Mouse (Mus musculus) CH12.LX (cell line): Measurements from ENCODE around the gene Gm13889. TPM values are rescaled to one million over a fixed set of nuclear protein-coding genes. Genes with fewer than 3 reads are reported as not detected.

Experiments used
- DNase-seq: peaks from one replicate; pipeline ENCODE4 v3.0.0-alpha.2; 2013; ENCODE audit errors: extremely low read depth
- H3K27ac ChIP-seq: 2 replicates; pipeline ENCODE4 v1.5.1; 2012; ENCODE audit warnings: low read depth, mild to moderate bottlenecking, control low read depth, moderate library complexity; ENCODE audit not compliant: insufficient read depth
- H3K27me3 ChIP-seq: replicated peaks from 2 replicates; pipeline ENCODE3; 2012; ENCODE audit warnings: inconsistent platforms
- H3K36me3 ChIP-seq, 2 experiments: replicated peaks in 1 of 2; 2 replicates each; pipeline versions ENCODE3 to v1.6.1; 2012; ENCODE audit warnings: inconsistent platforms in 1 of 2, low read length in 1 of 2, mild to moderate bottlenecking in 1 of 2, mixed read lengths in 1 of 2, moderate library complexity in 1 of 2; ENCODE audit not compliant: control insufficient read depth in 1 of 2, insufficient read depth in 1 of 2
- H3K4me1 ChIP-seq, 2 experiments: 2 replicates each; pipeline ENCODE4 v1.6.1; 2012; ENCODE audit warnings: inconsistent platforms in 1 of 2, moderate library complexity in 1 of 2; ENCODE audit not compliant: insufficient read depth in 2 of 2, control insufficient read depth in 1 of 2
- H3K4me2 ChIP-seq: 2 replicates; pipeline ENCODE4 v1.6.1; 2012; ENCODE audit warnings: low read depth, mild to moderate bottlenecking, control low read depth; ENCODE audit not compliant: poor library complexity, insufficient read depth, severe bottlenecking
- H3K4me3 ChIP-seq, 3 experiments: fragments of 150-350 bp in 1 of 3; sonication (generic) in 1 of 3; replicated peaks in 1 of 3; 2 replicates each; pipeline versions ENCODE3 to v1.5.1; 2011 to 2012; ENCODE audit warnings: low read depth in 2 of 3, low read length in 2 of 3, mild to moderate bottlenecking in 2 of 3, moderate library complexity in 2 of 3, control low read depth in 1 of 3, improper control_type of control experiment in 1 of 3, inconsistent platforms in 1 of 3, mixed read lengths in 1 of 3; ENCODE audit not compliant: poor library complexity in 1 of 3
- H3K79me2 ChIP-seq: replicated peaks from 2 replicates; pipeline ENCODE4 v1.6.1; 2012; ENCODE audit warnings: mild to moderate bottlenecking, moderate library complexity; ENCODE audit not compliant: control insufficient read depth, poor library complexity, insufficient read depth, severe bottlenecking; ENCODE audit errors: extremely low read depth
- H3K9ac ChIP-seq: 2 replicates; pipeline ENCODE4 v1.6.1; 2012; ENCODE audit warnings: low read depth, mild to moderate bottlenecking, control low read depth, moderate library complexity; ENCODE audit not compliant: insufficient read depth
- H3K9me3 ChIP-seq: replicated peaks from 2 replicates; pipeline ENCODE3; 2012; ENCODE audit warnings: low read length, inconsistent platforms, mixed read lengths
- CHD1 ChIP-seq: IDR thresholded peaks from 2 replicates; pipeline ENCODE4 v1.6.1; 2012; ENCODE audit warnings: low read depth, low read length, improper control_type of control experiment, inconsistent platforms
- E2F4 ChIP-seq: IDR thresholded peaks from 2 replicates; pipeline ENCODE4 v1.6.1; 2011; ENCODE audit warnings: low read depth, low read length, improper control_type of control experiment; ENCODE audit not compliant: insufficient replicate concordance
- IRF4 ChIP-seq: IDR thresholded peaks from 2 replicates; pipeline ENCODE4 v1.6.1; 2014; ENCODE audit warnings: low read depth, mild to moderate bottlenecking, inconsistent platforms, low read length, improper control_type of control experiment
- JUN ChIP-seq: IDR thresholded peaks from 2 replicates; pipeline ENCODE4 v1.6.1; 2011; ENCODE audit warnings: low read depth, mild to moderate bottlenecking, low read length, improper control_type of control experiment, moderate library complexity; ENCODE audit not compliant: insufficient read depth
- KAT2A ChIP-seq: IDR thresholded peaks from 2 replicates; pipeline ENCODE4 v1.6.1; 2012; ENCODE audit warnings: low read length, improper control_type of control experiment, inconsistent platforms; ENCODE audit not compliant: insufficient replicate concordance
- MAFK ChIP-seq: IDR thresholded peaks from 2 replicates; pipeline ENCODE4 v1.6.1; 2011; ENCODE audit warnings: low read length, improper control_type of control experiment; ENCODE audit not compliant: insufficient replicate concordance
- MAX ChIP-seq: IDR thresholded peaks from 2 replicates; pipeline ENCODE4 v1.6.1; 2011; ENCODE audit warnings: low read length, improper control_type of control experiment
- MEF2A ChIP-seq: IDR thresholded peaks from 2 replicates; pipeline ENCODE4 v1.6.1; 2014; ENCODE audit warnings: low read depth, mild to moderate bottlenecking, inconsistent platforms, low read length, improper control_type of control experiment, borderline replicate concordance
- MYC ChIP-seq: IDR thresholded peaks from 2 replicates; pipeline ENCODE4 v1.6.1; 2011; ENCODE audit warnings: low read depth, mild to moderate bottlenecking, improper control_type of control experiment, low read length
- NELFE ChIP-seq: IDR thresholded peaks from 2 replicates; pipeline ENCODE4 v1.6.1; 2011; ENCODE audit warnings: low read depth, low read length, improper control_type of control experiment
- NRF1 ChIP-seq: IDR thresholded peaks from 2 replicates; pipeline ENCODE4 v1.6.1; 2014; ENCODE audit warnings: low read depth, mild to moderate bottlenecking, inconsistent platforms, low read length, improper control_type of control experiment, moderate library complexity
- PAX5 ChIP-seq: IDR thresholded peaks from 2 replicates; pipeline ENCODE4 v1.6.1; 2012; ENCODE audit warnings: low read length, inconsistent platforms, mixed read lengths
- POLR2A ChIP-seq: IDR thresholded peaks from 2 replicates; pipeline ENCODE4 v1.6.1; 2011; ENCODE audit warnings: low read depth, mild to moderate bottlenecking, improper control_type of control experiment, low read length
- RAD21 ChIP-seq: IDR thresholded peaks from 2 replicates; pipeline ENCODE4 v1.6.1; 2011; ENCODE audit warnings: low read depth, mild to moderate bottlenecking, low read length, improper control_type of control experiment, moderate library complexity
- RCOR1 ChIP-seq: conservative IDR thresholded peaks from 2 replicates; pipeline ENCODE4 v1.6.1; 2012; ENCODE audit warnings: low read depth, mild to moderate bottlenecking, inconsistent platforms, low read length, improper control_type of control experiment
- SIN3A ChIP-seq: IDR thresholded peaks from 2 replicates; pipeline ENCODE4 v1.6.1; 2012; ENCODE audit warnings: low read length, improper control_type of control experiment, inconsistent platforms
- SMC3 ChIP-seq: IDR thresholded peaks from 2 replicates; pipeline ENCODE4 v1.6.1; 2011; ENCODE audit warnings: low read depth, low read length, improper control_type of control experiment
- TBP ChIP-seq: conservative IDR thresholded peaks from 2 replicates; pipeline ENCODE4 v1.6.1; 2011; ENCODE audit warnings: low read depth, low read length, improper control_type of control experiment
- TCF12 ChIP-seq: IDR thresholded peaks from 2 replicates; pipeline ENCODE4 v1.6.1; 2014; ENCODE audit warnings: low read depth, mild to moderate bottlenecking, inconsistent platforms, low read length, improper control_type of control experiment
- USF1 ChIP-seq: IDR thresholded peaks from 2 replicates; pipeline ENCODE4 v1.6.1; 2014; ENCODE audit warnings: low read depth, mild to moderate bottlenecking, inconsistent platforms, low read length, improper control_type of control experiment
- ZMIZ1 ChIP-seq: IDR thresholded peaks from 2 replicates; pipeline ENCODE4 v1.6.1; 2012; ENCODE audit warnings: low read depth, mild to moderate bottlenecking, inconsistent platforms, low read length, improper control_type of control experiment
- ZNF384 ChIP-seq: IDR thresholded peaks from 2 replicates; pipeline ENCODE4 v1.6.1; 2012; ENCODE audit warnings: low read depth, low read length, improper control_type of control experiment, inconsistent platforms
- dilution Hi-C: fragments of 300-500 bp; cut with MboI; formaldehyde crosslinking; loops from 2 replicates; pipeline ENCODE4 v1.14.3; 2020; ENCODE audit warnings: low sequenced_read_pairs; ENCODE audit not compliant: extremely low pct_unique_long_range_greater_than_20kb, extremely low pct_ligation_motif_present
- in situ Hi-C: fragments of 300-500 bp; cut with MboI; formaldehyde crosslinking; loops from 3 replicates; pipeline ENCODE4 v1.14.3; 2019; ENCODE audit warnings: low sequenced_read_pairs, low pct_ligation_motif_present, low pct_unique_long_range_greater_than_20kb, mixed read lengths
- polyA plus RNA-seq: library from polyadenylated mRNA; unstranded; fragments of >175 nt; gene quantifications from 2 replicates; pipeline ENCODE4 v1.2.1, GENCODE M21; 2012; ENCODE audit warnings: low read depth; ENCODE audit not compliant: insufficient read length
- total RNA-seq, 2 experiments: library from RNA; depleted of rRNA; stranded (reverse); fragments of 300-350 nt in 1 of 2; fragments of >200 nt in 1 of 2; gene quantifications; 2 replicates each; pipeline ENCODE4 v1.2.3; 2012 to 2014

The Gm13889 gene
- total and polyA plus RNA-seq, 3 experiments: not detected

GRCm38 (mm10) chr2:93919093-93919492 is 37.9 kb downstream of the Gm13889 start:
- H3K4me1 ChIP-seq: no peaks in the 10 kb centered on the region
- H3K9ac ChIP-seq: no peak overlapping the region
- in situ Hi-C loops: no loop called here

DNA sequence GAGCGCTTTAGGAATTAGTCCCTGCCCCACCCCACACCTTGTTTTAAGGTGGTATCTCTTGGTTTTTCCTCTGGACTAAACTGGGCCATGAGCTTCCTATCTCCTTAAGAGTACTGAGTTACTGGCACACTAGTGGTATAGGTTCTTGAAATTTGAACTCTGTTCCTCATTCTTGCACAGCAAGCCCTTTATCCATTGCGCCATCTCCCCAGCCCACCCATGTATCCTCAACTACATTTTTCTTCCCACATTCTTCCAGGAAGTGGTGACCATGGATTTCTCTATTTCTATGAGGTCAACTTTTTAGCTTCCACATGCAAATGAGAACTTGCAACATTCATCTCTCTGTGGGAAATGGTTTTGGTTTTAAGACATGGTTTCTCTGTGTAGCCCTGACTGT is 43.4 kb downstream of the Gm13889 start:
- Histone ChIP-seq H3K4me1 (no peaks in the 10 kb centered on the region), H3K27ac (no peak overlapping the region), H3K36me3 (no peaks in the 10 kb centered on the region), H3K79me2 (no peaks in the 10 kb centered on the region), H3K9ac (no peak overlapping the region), H3K27me3 (peaks cover 82% of the 10 kb centered on the region), H3K9me3 (no peaks in the 10 kb centered on the region), H3K4me2 (no peak overlapping the region), H3K4me3 (no peak overlapping the region)
- TF ChIP-seq TBP (no peak), ZNF384 (no peak), MYC (no peak), USF1 (no peak), POLR2A (no peak), SMC3 (no peak)
- no peak for DNase-seq
- in situ Hi-C loops (no loop called here), dilution Hi-C loops (no loop called here)

More at GRCm38 (mm10) chr2:93919093-93919492, 37.9 kb downstream of the Gm13889 start:
- Histone ChIP-seq H3K27me3 (peaks cover 62% of the 10 kb centered on the region), H3K27ac (no peak overlapping the region), H3K4me2 (no peak overlapping the region), H3K79me2 (no peaks in the 10 kb centered on the region), H3K9me3 (no peaks in the 10 kb centered on the region), H3K36me3 (no peaks in the 10 kb centered on the region), H3K4me3 (no peak overlapping the region)
- DNase-seq: no peak
- dilution Hi-C loops: no loop called here
- TF ChIP-seq PAX5 (no peak), E2F4 (no peak), SIN3A (no peak), CHD1 (no peak), MAFK (no peak), ZNF384 (no peak), NRF1 (no peak), MAX (no peak), ZMIZ1 (no peak)

DNA sequence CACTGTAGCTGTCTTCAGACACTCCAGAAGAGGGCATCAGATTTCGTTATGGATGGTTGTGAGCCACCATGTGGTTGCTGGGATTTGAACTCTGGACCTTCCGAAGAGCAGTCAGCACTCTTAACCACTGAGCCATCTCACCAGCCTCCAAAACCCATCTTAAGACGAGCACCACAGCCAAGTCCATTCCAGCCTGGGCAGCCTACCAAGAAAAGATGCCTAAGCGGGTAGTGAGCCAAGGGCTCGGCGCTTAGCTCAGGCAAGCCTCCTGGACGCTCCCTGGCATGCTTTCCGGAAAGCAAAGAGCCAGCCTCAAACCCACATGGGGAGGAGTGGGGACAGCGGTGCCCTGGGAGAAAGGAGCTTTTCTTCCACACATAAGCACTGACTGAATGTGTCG is 45.1 kb downstream of the Gm13889 start:
- in situ Hi-C loops (no loop called here), dilution Hi-C loops (no loop called here)
- H3K9ac ChIP-seq: no peak overlapping the region
- H3K4me3 ChIP-seq: no peak overlapping the region
- no peak overlapping the region for H3K4me2 ChIP-seq
- DNase-seq: no peak
- no peaks in the 10 kb centered on the region for H3K36me3 ChIP-seq
- peaks cover 82% of the 10 kb centered on the region for H3K27me3 ChIP-seq
- no peaks in the 10 kb centered on the region for H3K4me1 ChIP-seq
- no peak overlapping the region for H3K27ac ChIP-seq
- no peaks in the 10 kb centered on the region for H3K9me3 ChIP-seq
- no peaks in the 10 kb centered on the region for H3K79me2 ChIP-seq
- TF ChIP-seq RCOR1 (no peak), E2F4 (no peak), NELFE (no peak), CHD1 (no peak), TBP (no peak), KAT2A (no peak), MEF2A (no peak), JUN (no peak), TCF12 (no peak), MAFK (no peak), RAD21 (no peak), SIN3A (no peak), PAX5 (no peak), IRF4 (no peak)
